Mouse (Mus musculus): ENCODE results near the gene Rnaseh2b. TPM values are rescaled to one million over a fixed set of nuclear protein-coding genes. Genes with fewer than 3 reads are reported as not detected.

Rnaseh2b gene
- polyA plus RNA-seq, 1 experiment = 11.3 TPM

DNA sequence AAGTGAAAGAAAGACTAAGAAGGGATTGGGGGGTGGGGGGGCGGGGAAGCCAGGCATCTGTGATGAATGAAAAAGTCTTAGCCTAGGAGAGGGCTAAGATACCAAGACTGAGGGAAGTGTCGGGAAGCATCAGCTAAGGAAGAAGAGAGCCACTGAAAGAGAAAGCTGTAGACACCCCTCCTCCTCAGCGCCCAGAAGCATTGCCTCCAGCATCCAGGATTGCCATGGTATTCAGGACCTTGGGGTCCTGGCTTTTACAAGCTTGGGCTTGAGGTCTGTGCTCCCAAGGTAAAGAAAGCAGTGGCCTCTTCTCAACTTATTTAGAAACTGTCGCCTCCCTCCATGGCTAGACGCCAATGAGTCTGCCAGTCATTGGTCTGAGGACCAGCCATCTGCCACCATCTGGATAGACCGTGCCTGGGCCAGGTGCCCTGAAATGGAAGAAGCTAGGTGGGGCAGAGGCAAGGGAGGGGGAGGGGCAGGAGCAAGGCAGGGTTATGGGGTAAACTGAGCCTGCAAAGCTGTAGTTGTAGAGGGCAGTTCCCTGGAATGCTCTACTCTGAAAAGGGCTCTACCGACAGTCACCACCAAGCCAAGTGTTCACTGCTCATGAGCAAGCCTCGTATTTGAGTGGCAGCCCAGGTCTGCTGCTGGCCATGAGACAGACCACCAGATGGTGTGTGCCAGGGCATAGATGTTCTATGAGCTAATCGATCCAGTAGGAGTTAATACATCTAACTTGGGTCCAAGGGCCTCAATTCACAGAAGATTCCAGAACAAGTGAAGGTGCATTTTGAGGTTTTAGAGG, 97.5 kb downstream of the Rnaseh2b start:
- Histone ChIP-seq H3K36me3 (ENCODE audit: control insufficient read depth, insufficient read depth, low read length) (no peaks in the 10 kb centered on the region), H3K27ac (ENCODE audit: control insufficient read depth, insufficient read depth, low read length) (no peak overlapping the region), H3K27me3 (ENCODE audit: control insufficient read depth, insufficient read depth, low read length) (no peaks in the 10 kb centered on the region), H3K4me1 (replicated peaks; ENCODE audit: control insufficient read depth, insufficient read depth, low read length) (peaks cover 9% of the 10 kb centered on the region), H3K4me3 (ENCODE audit: control insufficient read depth, insufficient read depth, low read length) (no peak overlapping the region)
- TF ChIP-seq POLR2A (IDR thresholded peaks at IDR 0.05; ENCODE audit: control insufficient read depth, extremely low read depth, insufficient read depth, low read length, poor library complexity) (no peak), CTCF (IDR thresholded peaks at IDR 0.05; ENCODE audit: borderline replicate concordance, control insufficient read depth, extremely low read depth, insufficient read depth, low read length, poor library complexity) (no peak)
- WGBS = 88% methylated on average over 9 of the region's 9 CpGs
- no peak for DNase-seq

DNA sequence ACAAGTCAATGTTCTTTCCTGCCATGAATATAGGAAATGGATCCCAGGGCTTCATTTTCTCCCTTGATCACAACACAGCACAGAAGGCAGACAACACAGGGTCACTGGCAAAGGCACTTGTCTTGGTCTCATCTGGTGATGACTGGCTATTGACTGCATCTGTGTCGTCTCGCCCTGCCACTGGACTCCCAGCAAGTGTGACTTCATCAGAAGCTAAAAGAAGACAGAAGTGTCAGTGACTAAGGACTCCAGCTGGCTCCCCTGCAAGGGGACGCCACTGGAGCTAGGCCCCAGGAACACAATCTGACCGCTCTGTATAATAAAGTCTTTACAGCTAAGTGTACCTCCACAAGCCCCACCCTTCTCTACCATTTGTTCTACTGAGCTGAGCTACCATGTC, 100.4 kb downstream of the Rnaseh2b start:
- no peak for DNase-seq
- TF ChIP-seq POLR2A (IDR thresholded peaks at IDR 0.05; ENCODE audit: control insufficient read depth, extremely low read depth, insufficient read depth, low read length, poor library complexity) = no peak
- TF ChIP-seq CTCF (IDR thresholded peaks at IDR 0.05; ENCODE audit: borderline replicate concordance, control insufficient read depth, extremely low read depth, insufficient read depth, low read length, poor library complexity) = no peak
- 97% methylated on average over 4 of the region's 4 CpGs for WGBS
- no peak overlapping the region for H3K4me3 ChIP-seq (ENCODE audit: control insufficient read depth, insufficient read depth, low read length)
- no peaks in the 10 kb centered on the region for H3K36me3 ChIP-seq (ENCODE audit: control insufficient read depth, insufficient read depth, low read length)
- H3K27ac ChIP-seq (ENCODE audit: control insufficient read depth, insufficient read depth, low read length) = no peak overlapping the region
- H3K27me3 ChIP-seq (ENCODE audit: control insufficient read depth, insufficient read depth, low read length) = no peaks in the 10 kb centered on the region
- H3K4me1 ChIP-seq (replicated peaks; ENCODE audit: control insufficient read depth, insufficient read depth, low read length) = peaks cover 9% of the 10 kb centered on the region

DNA sequence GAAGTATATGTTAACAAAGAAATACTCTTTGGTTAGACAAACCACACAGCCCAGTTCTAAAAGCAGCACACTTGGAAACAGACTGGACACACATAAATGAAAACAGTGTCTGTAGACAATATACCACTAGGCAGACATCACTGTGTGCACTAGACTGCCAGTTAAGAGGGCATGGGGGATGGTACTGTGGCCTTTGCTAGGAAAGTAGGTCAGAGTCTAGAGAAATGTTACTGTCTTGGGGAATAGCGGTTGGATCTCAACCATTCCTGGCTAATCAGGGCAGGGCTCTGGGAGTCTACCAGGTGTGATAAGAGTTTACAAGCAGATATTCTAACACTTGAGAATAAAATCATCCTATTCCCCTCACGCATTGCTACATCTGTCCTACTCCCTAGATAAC, 103.0 kb downstream of the Rnaseh2b start:
- H3K4me3 ChIP-seq (ENCODE audit: control insufficient read depth, insufficient read depth, low read length) = no peak overlapping the region
- no peak for DNase-seq
- WGBS = 95% methylated on average over 2 of the region's 2 CpGs
- no peak overlapping the region for H3K27ac ChIP-seq (ENCODE audit: control insufficient read depth, insufficient read depth, low read length)
- no peaks in the 10 kb centered on the region for H3K4me1 ChIP-seq (replicated peaks; ENCODE audit: control insufficient read depth, insufficient read depth, low read length)
- no peaks in the 10 kb centered on the region for H3K27me3 ChIP-seq (ENCODE audit: control insufficient read depth, insufficient read depth, low read length)
- TF ChIP-seq CTCF (IDR thresholded peaks at IDR 0.05; ENCODE audit: borderline replicate concordance, control insufficient read depth, extremely low read depth, insufficient read depth, low read length, poor library complexity) = no peak
- no peaks in the 10 kb centered on the region for H3K36me3 ChIP-seq (ENCODE audit: control insufficient read depth, insufficient read depth, low read length)

DNA sequence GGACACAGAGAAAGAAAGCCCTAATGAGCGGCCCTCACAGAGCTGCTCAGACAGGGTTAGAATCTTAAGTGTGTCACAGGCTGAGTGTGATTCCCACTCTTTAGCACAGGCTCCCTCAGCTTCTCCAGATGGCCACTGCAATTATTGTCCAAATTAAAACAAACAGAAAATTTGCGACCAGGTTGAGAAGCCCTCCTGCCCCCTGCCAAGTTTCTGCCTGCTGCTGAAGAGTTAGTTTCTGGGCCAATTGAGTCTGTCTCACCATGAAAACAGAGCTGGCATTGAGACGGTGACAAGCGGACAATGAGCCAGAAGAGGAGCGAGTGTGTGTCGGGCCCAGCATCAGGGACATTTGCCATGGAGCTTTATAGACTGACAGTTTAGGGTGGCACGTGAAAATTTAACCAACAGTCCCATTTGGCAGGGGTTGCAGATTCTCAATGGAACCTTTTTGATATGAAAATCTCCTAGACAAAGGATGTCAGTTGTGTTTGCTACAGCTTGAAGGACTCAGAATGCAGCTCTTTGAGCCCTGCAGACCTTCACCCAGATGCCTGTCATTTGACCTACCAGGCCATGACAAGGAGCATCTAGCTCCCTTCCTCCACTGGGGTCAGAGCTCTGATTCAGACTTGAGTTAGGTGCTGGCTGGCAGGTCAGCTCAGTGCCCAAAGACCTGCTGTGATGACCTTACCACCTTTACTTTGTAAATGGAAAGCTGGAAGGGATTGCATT, 123.8 kb downstream of the Rnaseh2b start:
- Histone ChIP-seq H3K27me3 (ENCODE audit: control insufficient read depth, insufficient read depth, low read length) (no peaks in the 10 kb centered on the region), H3K4me3 (ENCODE audit: control insufficient read depth, insufficient read depth, low read length) (no peak overlapping the region), H3K27ac (ENCODE audit: control insufficient read depth, insufficient read depth, low read length) (no peak overlapping the region), H3K36me3 (ENCODE audit: control insufficient read depth, insufficient read depth, low read length) (no peaks in the 10 kb centered on the region), H3K4me1 (replicated peaks; ENCODE audit: control insufficient read depth, insufficient read depth, low read length) (no peaks in the 10 kb centered on the region)
- DNase-seq = no peak
- 97% methylated on average over 7 of the region's 7 CpGs for WGBS
- no peak for TF ChIP-seq POLR2A (IDR thresholded peaks at IDR 0.05; ENCODE audit: control insufficient read depth, extremely low read depth, insufficient read depth, low read length, poor library complexity)

DNA sequence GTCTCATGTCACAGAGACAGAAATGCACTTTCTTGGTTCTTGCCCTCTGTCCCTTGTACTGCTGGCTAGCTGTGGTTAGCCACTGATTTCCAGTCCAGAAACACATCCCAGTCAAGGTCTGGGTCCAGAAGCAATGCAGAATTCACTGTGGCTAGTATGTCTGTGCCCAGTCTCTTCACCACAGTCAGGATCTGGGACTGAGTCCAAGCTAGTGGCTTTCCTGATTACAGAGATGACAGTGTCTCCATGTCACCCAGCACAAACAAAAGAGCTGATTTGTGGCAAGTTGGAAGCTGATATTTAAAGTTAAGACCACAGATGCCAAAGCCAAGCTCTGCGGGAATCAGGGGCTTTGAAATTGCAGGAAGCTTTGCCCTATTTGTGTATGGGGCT, 124.3 kb downstream of the Rnaseh2b start:
- no peak overlapping the region for H3K27ac ChIP-seq (ENCODE audit: control insufficient read depth, insufficient read depth, low read length)

DNA sequence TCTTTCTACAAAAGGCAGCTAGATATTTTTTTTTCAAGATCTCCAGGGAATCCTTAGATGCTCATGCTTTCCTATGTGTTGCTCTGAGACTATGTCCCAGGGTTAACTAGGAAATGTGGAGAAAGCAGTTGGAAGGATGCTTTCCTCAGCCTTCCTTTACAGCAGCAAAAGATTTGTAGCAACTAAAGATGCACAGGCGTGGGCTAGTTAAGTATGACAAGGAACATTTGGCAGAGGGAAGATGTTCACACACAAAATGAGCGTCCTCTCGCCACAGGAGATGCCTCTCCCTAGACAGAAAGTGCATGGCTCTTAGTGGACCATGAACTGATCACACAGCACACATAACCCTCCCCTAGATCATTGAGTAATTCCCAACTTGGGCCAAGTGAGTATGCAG, 125.1 kb downstream of the Rnaseh2b start:
- DNase-seq = no peak
- H3K27ac ChIP-seq (ENCODE audit: control insufficient read depth, insufficient read depth, low read length) = no peak overlapping the region
- TF ChIP-seq CTCF (IDR thresholded peaks at IDR 0.05; ENCODE audit: borderline replicate concordance, control insufficient read depth, extremely low read depth, insufficient read depth, low read length, poor library complexity) = no peak
- no peak for TF ChIP-seq POLR2A (IDR thresholded peaks at IDR 0.05; ENCODE audit: control insufficient read depth, extremely low read depth, insufficient read depth, low read length, poor library complexity)
- H3K4me3 ChIP-seq (ENCODE audit: control insufficient read depth, insufficient read depth, low read length) = no peak overlapping the region
- no peaks in the 10 kb centered on the region for H3K4me1 ChIP-seq (replicated peaks; ENCODE audit: control insufficient read depth, insufficient read depth, low read length)
- WGBS = 93% methylated on average over 3 of the region's 3 CpGs
- H3K36me3 ChIP-seq (ENCODE audit: control insufficient read depth, insufficient read depth, low read length) = no peaks in the 10 kb centered on the region
- no peaks in the 10 kb centered on the region for H3K27me3 ChIP-seq (ENCODE audit: control insufficient read depth, insufficient read depth, low read length)

More for the DNA sequence above, 124.3 kb downstream of the Rnaseh2b start:
- Histone ChIP-seq H3K4me1 (replicated peaks; ENCODE audit: control insufficient read depth, insufficient read depth, low read length) (no peaks in the 10 kb centered on the region), H3K4me3 (ENCODE audit: control insufficient read depth, insufficient read depth, low read length) (no peak overlapping the region), H3K27me3 (ENCODE audit: control insufficient read depth, insufficient read depth, low read length) (no peaks in the 10 kb centered on the region), H3K36me3 (ENCODE audit: control insufficient read depth, insufficient read depth, low read length) (no peaks in the 10 kb centered on the region)
- no peak for DNase-seq
- 13% methylated on average over 1 of the region's 1 CpGs for WGBS
- TF ChIP-seq CTCF (IDR thresholded peaks at IDR 0.05; ENCODE audit: borderline replicate concordance, control insufficient read depth, extremely low read depth, insufficient read depth, low read length, poor library complexity) (no peak), POLR2A (IDR thresholded peaks at IDR 0.05; ENCODE audit: control insufficient read depth, extremely low read depth, insufficient read depth, low read length, poor library complexity) (no peak)
